Mouse (Mus musculus): Measurements from ENCODE around the gene Plxdc1.

GRCm38 (mm10) chr11:98016177-98016576 is 29.9 kb upstream of the Plxdc1 start:
- TF ChIP-seq CTCF (conservative IDR thresholded peaks at IDR 0.05; ENCODE audit: low read length) (no peak), NANOG (IDR thresholded peaks at IDR 0.05; ENCODE audit: borderline replicate concordance, low read length) (no peak), POU5F1 (IDR thresholded peaks at IDR 0.05; ENCODE audit: borderline replicate concordance, low read length) (no peak)

All from E14TG2a.4 (cell line).